Mouse (Mus musculus): ENCODE data around the gene Zfp109. TPM values are rescaled to one million over a fixed set of nuclear protein-coding genes. Genes with fewer than 3 reads are reported as not detected.
A peak's percentile ranks its signal among the peaks of the same experiment; 100 is the strongest.

Gene Zfp109
- polyA plus RNA-seq, 1 experiment from 2014 or later, result 4.5 TPM

DNA sequence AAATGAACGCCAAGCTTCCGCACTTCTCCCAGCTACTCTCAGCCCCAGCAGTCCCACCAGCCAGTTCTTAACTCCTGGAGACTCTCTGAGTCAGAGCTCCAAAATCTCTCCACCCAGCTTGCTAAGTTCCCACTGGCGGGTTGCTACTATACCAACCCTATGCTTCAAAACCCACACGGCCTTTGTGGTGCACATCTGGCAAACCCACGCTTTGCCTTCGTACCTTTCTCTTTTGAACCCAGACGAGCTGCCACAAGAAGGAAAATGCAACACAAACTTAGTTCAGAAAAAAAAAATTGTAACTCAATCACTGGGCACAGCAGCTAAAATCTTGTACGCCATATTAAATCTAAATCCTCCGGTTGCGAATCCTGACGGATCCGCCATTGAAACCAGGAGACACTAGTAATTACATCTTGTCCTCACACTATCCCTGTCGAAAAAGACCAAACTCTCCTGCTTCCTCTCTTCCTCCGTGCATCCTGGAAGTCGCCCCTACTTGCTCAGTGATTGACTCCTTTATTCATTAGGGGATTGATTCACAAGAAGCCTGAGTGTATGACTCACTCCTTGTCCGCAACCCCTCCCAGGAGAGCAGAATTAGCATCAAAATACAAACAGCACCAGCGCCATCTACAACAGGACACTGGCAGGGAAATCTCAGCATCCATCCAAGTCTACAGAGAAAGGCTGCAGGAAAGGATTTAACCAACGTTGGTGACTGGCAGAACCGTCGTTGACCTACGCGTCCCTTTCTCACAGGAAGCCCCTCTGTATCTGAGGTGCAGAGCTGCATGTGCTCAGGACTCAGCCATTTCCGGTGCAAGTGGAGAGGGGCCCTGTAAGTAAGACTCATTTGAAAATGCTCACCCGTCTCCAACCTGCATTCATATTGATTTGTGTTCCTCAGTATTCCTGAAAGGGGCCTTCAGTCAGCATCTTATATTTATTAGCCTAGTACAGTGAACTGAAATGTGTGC, 31.1 kb upstream of the Zfp109 start:
- H3K27me3 ChIP-seq (replicated peaks), result no peaks in the 10 kb centered on the region
- H3K27ac ChIP-seq, result no peak overlapping the region
- H3K36me3 ChIP-seq, result no peaks in the 10 kb centered on the region
- 76% methylated on average over 24 of the region's 24 CpGs for WGBS
- H3K4me3 ChIP-seq (replicated peaks), result no peak overlapping the region
- no peaks in the 10 kb centered on the region for H3K4me1 ChIP-seq (replicated peaks)
- no peak for ATAC-seq
- H3K4me2 ChIP-seq (replicated peaks), result no peak overlapping the region
- no peaks in the 10 kb centered on the region for H3K9me3 ChIP-seq
- H3K9ac ChIP-seq, result no peak overlapping the region

DNA sequence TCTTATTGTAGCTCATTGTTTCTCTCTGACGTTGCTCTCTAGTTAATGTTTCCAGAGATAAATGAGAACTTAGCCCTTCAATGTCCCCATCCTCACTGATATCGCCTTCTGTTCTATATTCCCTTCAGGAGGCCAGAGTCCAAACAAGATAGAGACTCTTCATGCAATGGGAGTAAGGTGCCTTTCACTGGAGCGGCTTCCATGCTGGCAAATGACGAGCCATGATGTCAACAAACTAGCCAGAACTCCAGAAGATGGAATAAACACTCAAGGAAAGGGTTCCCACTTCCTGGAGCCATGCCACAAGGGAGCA, 22.6 kb upstream of the Zfp109 start:
- Histone ChIP-seq H3K4me3 (replicated peaks) (no peak overlapping the region), H3K4me2 (replicated peaks) (no peak overlapping the region), H3K9me3 (no peaks in the 10 kb centered on the region), H3K27me3 (replicated peaks) (no peaks in the 10 kb centered on the region), H3K27ac (no peak overlapping the region), H3K36me3 (peaks cover 3% of the 10 kb centered on the region; the same call in 1 of the 2 replicates), H3K4me1 (replicated peaks) (peaks cover 3% of the 10 kb centered on the region; the same call in 1 of the 2 replicates), H3K9ac (no peak overlapping the region)
- no peak for ATAC-seq
- 88% methylated on average over 4 of the region's 4 CpGs for WGBS

DNA sequence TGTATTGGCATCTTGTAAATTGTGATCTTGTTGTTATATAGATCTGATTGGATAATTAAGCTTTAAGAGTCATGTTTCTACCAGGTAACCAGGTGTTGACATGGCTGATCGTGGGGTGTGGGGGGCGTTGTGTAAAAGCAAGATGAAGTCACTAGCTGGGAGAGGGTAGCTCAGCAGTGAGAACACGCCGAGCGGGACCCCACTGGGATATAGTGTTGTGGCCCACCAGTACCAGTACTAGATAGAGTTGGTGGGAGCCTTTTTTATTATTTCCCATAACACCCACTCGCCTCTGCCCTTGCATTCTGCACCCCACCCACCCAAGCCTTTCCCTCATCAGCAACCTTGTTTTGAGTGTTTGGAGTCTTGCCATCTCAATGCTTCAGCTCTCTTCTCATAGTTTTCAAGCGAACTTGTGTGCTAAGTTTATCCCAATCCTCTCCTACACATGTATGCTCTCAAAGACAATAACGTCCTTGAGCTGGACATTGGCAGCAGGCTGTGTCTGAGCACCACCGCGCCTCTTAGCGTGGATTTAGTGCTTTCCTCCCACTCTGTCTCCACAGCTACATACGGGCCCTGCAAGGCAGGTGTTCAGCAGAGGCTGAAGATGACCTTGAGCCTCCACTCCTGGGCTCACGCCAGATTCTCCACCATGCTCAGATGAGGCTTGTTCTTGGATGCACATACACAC, 22.1 kb upstream of the Zfp109 start:
- H3K4me3 ChIP-seq (replicated peaks), result no peak overlapping the region
- H3K9me3 ChIP-seq, result no peaks in the 10 kb centered on the region
- peaks cover 3% of the 10 kb centered on the region; the same call in 1 of the 2 replicates for H3K36me3 ChIP-seq
- H3K27ac ChIP-seq, result no peak overlapping the region
- no peaks in the 10 kb centered on the region for H3K27me3 ChIP-seq (replicated peaks)
- no peak overlapping the region for H3K4me2 ChIP-seq (replicated peaks)
- H3K4me1 ChIP-seq (replicated peaks), result peaks cover 3% of the 10 kb centered on the region; the same call in 1 of the 2 replicates
- H3K9ac ChIP-seq, result no peak overlapping the region
- ATAC-seq, result no peak
- WGBS, result 90% methylated on average over 13 of the region's 13 CpGs

DNA sequence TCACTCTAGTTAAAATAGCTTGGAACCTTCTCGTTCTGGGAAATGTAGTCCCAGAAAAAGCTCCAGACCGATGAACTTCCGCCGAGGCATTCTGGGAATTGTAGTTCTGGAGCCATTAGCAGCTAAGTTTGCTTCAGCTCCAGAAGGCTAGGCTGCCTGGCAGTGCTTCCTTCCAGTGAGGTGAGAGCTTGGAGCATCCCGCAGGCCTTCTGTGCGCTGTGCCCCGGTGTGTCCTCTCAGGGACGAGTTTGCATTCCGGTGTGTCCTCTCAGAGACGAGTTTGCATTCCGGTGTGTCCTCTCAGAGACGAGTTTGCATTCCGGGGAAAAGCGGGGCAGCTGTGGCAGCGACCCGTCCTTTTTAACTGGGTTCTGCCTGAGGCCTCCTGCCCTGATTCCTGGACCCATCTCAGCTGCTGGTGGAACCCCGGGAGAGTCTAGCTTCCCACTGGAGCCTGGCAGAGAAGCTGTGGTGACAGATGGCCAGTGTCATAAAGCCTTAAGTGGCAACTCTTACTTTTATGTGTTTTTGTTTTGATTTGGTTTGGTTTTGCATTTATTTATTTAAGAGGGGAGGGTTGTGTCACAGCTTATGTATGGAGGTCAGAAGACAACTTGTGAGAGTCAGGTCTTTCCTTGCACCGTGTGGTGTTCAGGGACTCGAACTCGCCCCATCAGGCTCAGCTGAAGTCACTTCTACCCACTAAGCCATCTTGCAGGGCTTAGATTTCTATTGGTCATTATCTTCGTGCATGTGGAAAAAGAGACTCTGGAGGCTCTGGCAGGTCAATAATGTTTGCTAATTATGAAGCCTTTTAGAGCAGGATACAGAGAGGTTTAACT, 17.5 kb upstream of the Zfp109 start, which contains the start of gene Zfp108:
Gene Zfp108, plus strand, starts transcription at position 162 of the 842 bp plus-strand sequence.
- H3K4me3 ChIP-seq (replicated peaks), result peak within 1 kb of the TSS; percentile 45
- no peaks in the 10 kb centered on the region for H3K36me3 ChIP-seq
- H3K9me3 ChIP-seq, result no peaks in the 10 kb centered on the region
- peaks cover 3% of the 10 kb centered on the region; the same call in 1 of the 2 replicates for H3K4me1 ChIP-seq (replicated peaks)
- H3K9ac ChIP-seq, result peak within 1 kb of the TSS; percentile 47
- peak within 1 kb of the TSS; percentile 8 for H3K27ac ChIP-seq
- H3K27me3 ChIP-seq (replicated peaks), result no peaks in the 10 kb centered on the region
- ATAC-seq, result peak; percentile 94
- H3K4me2 ChIP-seq (replicated peaks), result peak within 1 kb of the TSS; percentile 67
- WGBS, result 15% methylated on average over 21 of the region's 21 CpGs

DNA sequence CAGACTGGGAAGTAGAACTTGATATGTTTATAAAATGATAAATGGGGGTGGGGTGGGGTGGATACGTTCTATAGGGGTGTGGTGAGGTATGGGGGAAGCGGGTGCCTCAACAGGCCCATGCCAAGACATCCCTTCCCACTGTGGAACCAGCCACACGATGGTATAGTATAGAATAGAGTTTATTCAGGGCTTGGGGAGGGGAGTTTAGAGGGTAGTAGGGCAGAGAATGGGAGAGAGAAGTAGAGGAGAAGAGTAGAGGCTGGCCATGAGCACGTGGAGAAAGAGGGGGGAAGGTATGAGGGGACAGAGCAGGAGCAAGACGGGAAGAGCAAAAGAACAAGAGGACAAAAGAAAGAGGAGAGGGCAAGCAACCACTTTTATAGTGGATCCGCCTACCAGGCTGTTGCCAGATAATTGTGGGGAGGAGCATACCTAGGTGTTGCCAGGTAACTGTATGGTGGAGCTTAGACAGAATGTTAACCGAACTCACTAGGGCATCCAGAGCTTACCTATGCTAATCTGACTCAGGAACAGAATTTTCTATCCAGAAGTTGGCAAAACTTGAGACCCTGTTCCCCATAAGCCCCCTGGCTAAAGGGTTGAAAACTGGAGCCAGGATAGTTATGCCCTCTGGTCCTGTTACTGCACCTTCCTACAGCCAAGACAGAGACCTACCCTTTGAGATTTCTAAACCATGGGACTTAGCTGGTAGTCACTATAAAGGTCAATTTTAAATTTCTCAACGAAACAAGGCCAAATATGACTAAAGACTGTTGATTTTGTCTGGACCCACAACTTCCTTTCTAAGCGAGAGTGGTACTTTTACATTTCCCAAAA, 16.6 kb upstream of the Zfp109 start:
- 0 out of 2 replicates have a peak overlapping the region, but pooled peaks have one; percentile 47 for H3K9ac ChIP-seq
- 62% methylated on average over 9 of the region's 9 CpGs for WGBS
- peaks cover 3% of the 10 kb centered on the region; the same call in 1 of the 2 replicates for H3K4me1 ChIP-seq (replicated peaks)
- H3K9me3 ChIP-seq, result no peaks in the 10 kb centered on the region
- H3K4me3 ChIP-seq (replicated peaks), result peak overlapping the region; percentile 45
- H3K36me3 ChIP-seq, result no peaks in the 10 kb centered on the region
- peak overlapping the region; percentile 67 for H3K4me2 ChIP-seq (replicated peaks)
- H3K27ac ChIP-seq, result no peak overlapping the region
- peak; percentile 65 for ATAC-seq
- no peaks in the 10 kb centered on the region for H3K27me3 ChIP-seq (replicated peaks)

DNA sequence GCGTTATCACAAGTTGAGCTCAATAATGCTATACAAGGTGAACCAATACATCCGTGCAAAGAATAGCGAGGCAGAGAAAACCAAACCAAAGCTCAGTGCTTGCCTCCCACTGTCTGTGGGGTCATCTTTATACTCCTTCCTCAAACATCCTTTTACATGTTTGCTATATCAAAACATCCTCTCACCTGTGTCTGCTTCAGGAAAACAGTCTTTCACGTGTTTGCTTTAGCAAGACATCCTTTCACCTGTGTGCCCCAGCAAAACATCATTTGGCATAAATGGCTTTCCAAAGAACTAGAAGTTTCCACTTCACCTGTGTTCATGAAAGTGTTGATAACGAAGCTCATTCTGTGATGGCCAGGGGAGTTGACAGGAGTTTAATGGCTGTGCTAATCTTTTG, 26.0 kb downstream of the Zfp109 start, which contains the start of gene Zfp111:
Gene Zfp111, minus strand, starts transcription at position 101 of the 400 bp plus-strand sequence.
- no peak for ATAC-seq
- no peaks in the 10 kb centered on the region for H3K36me3 ChIP-seq
- H3K9me3 ChIP-seq, result no peaks in the 10 kb centered on the region
- no peak within 1 kb of the TSS for H3K4me3 ChIP-seq (replicated peaks)
- peaks cover 3% of the 10 kb centered on the region; the same call in 1 of the 2 replicates for H3K4me1 ChIP-seq (replicated peaks)
- H3K27me3 ChIP-seq (replicated peaks), result no peaks in the 10 kb centered on the region
- no peak within 1 kb of the TSS for H3K4me2 ChIP-seq (replicated peaks)
- no peak within 1 kb of the TSS for H3K9ac ChIP-seq
- H3K27ac ChIP-seq, result no peak within 1 kb of the TSS
- 78% methylated on average over 5 of the region's 5 CpGs for WGBS

DNA sequence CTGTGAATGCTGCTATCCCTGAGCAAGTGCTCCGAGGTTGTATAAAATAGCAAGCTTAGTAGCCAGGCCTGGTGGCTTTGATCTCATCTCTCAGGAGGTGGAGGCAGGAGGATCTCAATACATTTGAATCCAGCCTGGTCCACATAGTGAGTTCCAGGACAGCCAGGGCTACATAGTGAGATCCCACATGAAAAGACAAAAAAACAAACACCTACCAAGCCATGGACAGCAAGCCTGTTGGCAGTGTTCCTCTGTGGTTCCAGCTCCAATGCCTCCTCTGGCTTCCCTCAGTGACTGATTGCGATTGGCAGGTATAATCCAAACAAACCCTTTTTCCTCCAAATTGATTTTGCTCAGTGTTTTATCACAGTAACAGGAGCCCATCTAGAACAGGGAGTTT, 27.1 kb downstream of the Zfp109 start:
- Histone ChIP-seq H3K27ac (no peak overlapping the region), H3K36me3 (0 out of 2 replicates have a peak, but pooled peaks cover under 1% of the 10 kb centered on the region), H3K4me1 (replicated peaks) (peaks cover 3% of the 10 kb centered on the region; the same call in 1 of the 2 replicates), H3K9me3 (no peaks in the 10 kb centered on the region), H3K9ac (no peak overlapping the region), H3K27me3 (replicated peaks) (no peaks in the 10 kb centered on the region), H3K4me2 (replicated peaks) (no peak overlapping the region), H3K4me3 (replicated peaks) (no peak overlapping the region)
- 70% methylated on average over 2 of the region's 2 CpGs for WGBS
- ATAC-seq, result no peak

DNA sequence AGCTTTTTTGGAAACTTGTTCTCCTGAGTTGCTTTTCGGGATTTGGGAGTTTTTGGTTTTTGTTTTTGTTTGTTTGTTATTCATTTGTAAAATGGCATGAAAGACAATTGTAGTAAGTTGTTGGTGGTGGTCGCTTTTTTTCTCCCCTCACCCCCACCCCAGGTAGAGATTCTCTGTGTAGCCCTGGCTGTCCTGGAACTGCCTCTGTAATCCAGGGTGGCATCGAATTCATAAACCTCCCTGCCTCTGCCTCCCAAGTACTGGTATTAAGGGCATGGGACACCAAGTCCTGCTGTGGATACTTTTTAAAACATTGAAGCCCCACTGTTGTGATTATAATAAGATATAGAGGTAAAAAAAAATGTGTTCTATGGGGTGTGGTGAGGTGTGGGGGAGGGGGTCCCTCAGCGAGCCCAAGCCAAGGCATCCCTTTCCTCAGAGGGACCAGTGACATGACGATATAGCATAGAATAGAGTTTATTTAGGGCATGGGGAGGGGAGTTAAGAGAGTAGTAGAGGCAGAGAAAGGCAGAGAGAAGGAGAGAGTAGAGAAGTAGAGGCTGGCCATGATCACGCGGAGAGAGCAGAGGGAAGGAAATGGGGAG, 29.0 kb downstream of the Zfp109 start:
- 69% methylated on average over 7 of the region's 7 CpGs for WGBS
- no peaks in the 10 kb centered on the region for H3K27me3 ChIP-seq (replicated peaks)
- H3K4me3 ChIP-seq (replicated peaks), result peak overlapping the region; percentile 65; the same call in 1 of the 2 replicates
- H3K4me2 ChIP-seq (replicated peaks), result peak overlapping the region; percentile 67
- H3K9me3 ChIP-seq, result no peaks in the 10 kb centered on the region
- H3K4me1 ChIP-seq (replicated peaks), result peaks cover 3% of the 10 kb centered on the region; the same call in 1 of the 2 replicates
- no peak overlapping the region for H3K9ac ChIP-seq
- peaks cover 2% of the 10 kb centered on the region; the same call in 1 of the 2 replicates for H3K36me3 ChIP-seq
- H3K27ac ChIP-seq, result no peak overlapping the region
- peak; percentile 37; the same call in 1 of the 2 replicates for ATAC-seq

DNA sequence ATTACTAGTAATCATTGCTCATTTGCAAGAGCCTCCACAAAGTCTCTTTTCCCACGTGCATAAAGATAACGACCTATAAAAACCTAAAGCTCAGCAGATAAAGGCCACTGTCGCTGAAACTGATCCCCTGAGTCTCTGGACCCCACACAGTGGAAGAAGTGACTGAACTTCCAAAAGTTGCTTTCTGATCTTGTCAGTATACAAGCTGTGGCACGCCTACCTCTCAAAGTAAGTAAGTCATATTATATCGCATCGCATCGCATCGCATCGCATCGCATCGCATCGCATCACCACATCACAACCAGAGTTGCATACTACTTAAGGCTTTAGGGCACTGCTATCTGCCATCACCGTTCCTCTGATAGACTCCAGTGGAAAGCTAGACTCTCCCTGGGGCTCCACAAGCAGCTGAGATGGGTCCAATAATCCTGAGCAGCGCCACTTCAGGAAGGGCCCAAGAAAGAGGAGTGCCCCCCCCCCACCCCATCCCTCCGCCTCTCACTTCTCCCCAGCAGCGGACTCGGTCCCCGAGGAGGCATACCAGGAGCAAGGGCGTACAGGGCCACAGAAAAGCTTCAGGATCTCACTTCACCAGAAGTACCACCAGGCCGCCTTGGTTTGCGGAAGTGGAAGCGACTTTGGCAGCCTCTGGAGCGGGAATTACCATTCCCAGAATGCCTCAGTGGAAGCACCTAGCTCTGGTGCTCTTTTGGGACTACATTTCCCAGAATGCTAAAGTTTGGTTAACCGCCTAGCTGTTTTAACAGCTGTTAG, 29.7 kb downstream of the Zfp109 start:
- Histone ChIP-seq H3K36me3 (peaks cover 6% of the 10 kb centered on the region; the same call in 1 of the 2 replicates), H3K4me3 (replicated peaks) (peak overlapping the region; percentile 65), H3K4me1 (replicated peaks) (peaks cover 3% of the 10 kb centered on the region; the same call in 1 of the 2 replicates), H3K27ac (peak overlapping the region; percentile 76), H3K4me2 (replicated peaks) (peak overlapping the region; percentile 67), H3K27me3 (replicated peaks) (no peaks in the 10 kb centered on the region), H3K9ac (peak overlapping the region; percentile 81), H3K9me3 (no peaks in the 10 kb centered on the region)
- ATAC-seq, result peak; percentile 95
- 8% methylated on average over 24 of the region's 24 CpGs for WGBS

DNA sequence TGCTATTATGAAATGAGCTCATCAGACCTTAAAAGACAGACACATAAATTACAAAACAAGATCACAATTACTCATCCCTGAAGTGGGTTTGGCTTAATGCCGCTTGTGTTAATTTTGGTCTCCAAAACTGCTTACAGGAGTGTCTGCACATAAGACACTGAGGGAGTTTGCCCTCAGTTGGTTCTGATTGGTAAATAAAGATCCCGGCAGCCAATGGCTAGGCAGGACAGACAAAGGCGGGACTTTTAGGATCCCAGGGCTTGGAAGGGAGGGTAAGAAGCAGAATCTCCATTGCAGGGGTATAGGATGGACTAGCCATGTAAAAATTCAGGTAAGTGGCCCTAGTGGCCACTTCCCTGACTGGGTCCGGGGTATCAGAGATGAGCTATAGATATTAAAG, 40.4 kb downstream of the Zfp109 start:
- Histone ChIP-seq H3K9me3 (no peaks in the 10 kb centered on the region), H3K4me2 (replicated peaks) (no peak overlapping the region), H3K4me1 (replicated peaks) (no peaks in the 10 kb centered on the region), H3K36me3 (peaks cover 49% of the 10 kb centered on the region), H3K27me3 (replicated peaks) (no peaks in the 10 kb centered on the region), H3K9ac (no peak overlapping the region), H3K27ac (no peak overlapping the region), H3K4me3 (replicated peaks) (no peak overlapping the region)
- ATAC-seq, result no peak
- 94% methylated on average over 4 of the region's 4 CpGs for WGBS
